Mouse (Mus musculus) cerebellum, adult 18-20 months (tissue): Measurements from ENCODE around the gene Xlr4a.
"Not testable (repeated sequence)": the region's sequence is repeated elsewhere in the genome, so short reads cannot be mapped to it uniquely, and the experiment has no call there.

Experiments
- DNase-seq, 2 experiments: peaks; one replicate each; pipeline ENCODE4 v3.0.0; 2021

Xlr4a gene

DNA sequence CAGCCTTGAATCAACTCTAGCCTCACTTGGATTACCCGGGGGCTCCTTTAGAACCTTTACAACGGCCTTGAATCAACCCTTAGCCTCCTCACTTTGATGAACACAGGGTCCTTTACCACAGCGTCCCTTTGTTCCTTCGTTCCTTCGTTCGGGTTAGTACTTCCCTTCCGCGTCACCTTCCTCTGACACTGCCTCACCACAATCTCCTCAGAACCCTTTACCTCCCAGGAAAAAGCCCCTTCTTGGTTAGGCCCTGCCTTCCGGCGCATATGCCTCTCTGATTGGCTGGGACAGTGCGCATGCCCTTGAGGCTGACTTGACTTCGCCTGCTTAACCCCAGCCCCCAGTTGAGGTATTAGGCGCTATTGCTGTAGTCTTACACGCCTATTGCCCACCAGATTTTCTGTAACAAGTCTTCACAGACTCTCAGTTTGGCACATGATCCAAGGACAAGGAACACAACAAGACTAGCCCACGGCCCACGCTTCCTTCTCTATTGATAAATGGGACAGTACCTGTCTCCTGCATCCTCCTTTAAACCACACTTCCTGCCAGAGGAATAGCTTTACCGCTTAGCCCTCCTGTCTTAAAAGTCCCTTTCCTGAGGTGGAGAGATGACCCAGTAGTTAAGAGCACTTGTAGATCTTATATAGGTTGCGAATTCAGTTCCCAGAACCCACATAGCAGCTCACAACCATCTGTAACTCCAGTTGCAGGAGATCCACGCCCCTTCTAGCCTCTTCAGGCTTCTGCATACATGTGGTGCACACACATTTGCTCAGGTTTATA is at the start of gene Xlr4a:
Gene Xlr4a, minus strand, starts transcription at position 212 of the 789 bp plus-strand sequence.
- DNase-seq: not testable (repeated sequence)

DNA sequence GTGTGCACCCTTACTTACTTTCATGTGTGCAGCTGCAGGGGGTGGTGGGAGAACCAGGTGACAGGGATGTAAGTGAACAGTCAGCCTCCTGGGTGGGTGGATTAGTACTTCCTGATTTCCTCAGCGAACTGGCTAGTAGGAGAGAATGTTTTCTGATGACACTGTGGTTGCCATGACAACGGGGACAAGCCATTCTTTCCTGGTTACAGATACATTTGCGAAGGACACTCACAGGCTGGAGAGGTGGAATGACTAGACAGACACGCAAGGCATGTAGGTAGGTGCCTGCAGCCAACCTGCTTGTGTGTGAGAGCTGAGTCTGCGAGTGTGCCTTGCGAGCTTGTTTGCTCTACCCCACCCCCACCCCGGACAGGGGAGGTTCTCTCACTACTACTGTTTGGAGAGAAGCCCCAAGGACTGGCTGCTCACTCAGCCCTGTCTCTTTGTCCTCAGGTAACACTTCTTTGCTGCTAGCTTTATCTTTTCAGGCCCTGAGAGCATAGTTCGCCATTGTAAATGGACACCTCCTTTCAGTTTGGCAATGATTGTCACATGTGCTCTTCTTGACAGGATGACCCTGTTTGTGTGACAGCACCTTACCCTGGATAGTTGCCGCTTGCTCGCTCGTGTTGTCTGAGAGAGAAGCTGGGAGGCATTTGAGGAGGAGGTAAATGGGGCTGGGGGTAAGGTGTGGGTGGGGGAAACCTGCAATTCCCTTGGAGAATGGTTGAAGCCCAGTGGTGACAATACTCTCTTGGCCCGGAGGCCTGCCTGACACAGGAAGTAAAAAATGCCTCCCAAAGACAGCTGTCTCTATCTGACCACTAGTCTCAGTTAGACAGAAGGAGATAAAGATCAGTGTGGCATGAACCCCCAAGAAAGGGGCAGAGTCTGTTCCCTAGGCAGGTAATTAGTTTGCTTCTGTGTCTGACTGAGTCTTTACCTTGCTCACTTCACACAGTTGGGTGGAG is 40.9 kb upstream of the Xlr4a start:
- not testable (repeated sequence) for DNase-seq

DNA sequence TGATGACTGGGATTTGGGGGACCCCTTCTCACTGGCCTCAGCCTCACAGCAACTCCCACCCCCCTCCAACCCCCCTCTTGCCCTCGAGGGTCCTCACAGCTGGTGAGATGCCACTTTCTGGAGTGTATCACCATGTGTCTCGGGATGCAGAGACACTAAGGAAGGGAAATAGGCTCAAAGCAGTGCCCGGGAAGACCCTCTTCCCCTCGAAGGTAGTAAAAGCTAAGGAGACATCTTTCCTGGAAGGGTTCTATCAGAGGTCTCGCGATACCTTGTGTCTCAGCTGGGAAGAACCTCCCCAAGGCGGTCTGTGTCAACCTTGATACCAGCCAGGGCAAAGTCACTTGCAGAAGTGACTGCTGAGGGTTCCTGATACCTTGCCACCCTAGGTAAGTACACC is 34.5 kb upstream of the Xlr4a start, which contains the start of gene Gm14685:
Gene Gm14685, plus strand, starts transcription at position 301 of the 400 bp plus-strand sequence.
- DNase-seq: not testable (repeated sequence)

DNA sequence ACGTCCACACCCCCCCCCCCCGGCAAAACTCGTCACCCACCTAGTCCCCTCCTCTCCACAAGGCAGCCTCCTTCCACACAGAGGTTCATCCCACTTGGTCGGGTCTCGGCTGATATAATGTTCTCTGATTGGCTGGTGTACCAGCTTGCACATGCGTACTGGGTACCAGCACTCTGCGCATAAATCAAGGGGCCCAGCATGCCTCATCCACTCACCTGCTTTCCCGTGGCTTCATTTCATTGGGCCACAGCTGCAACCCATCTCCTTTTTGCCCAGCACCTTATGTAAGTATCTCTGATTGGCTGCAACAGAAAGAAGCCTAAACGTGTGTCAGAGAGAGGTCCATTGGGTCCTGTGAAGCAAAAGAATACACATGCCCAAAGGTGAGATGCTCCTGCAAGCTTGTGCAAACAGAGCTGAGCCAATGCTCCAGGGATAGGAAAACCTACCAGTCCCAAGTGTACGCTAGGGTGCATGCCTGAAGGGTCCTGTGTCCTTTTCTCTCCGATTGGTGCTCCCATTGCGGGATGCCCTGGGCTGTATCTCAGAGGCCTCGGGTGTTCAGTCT is 14.7 kb upstream of the Xlr4a start, which contains the start of gene Xlr3a:
Gene Xlr3a, minus strand, starts transcription at position 155 of the 568 bp plus-strand sequence.
- peak in 1 of 2 experiments; percentile 5 for DNase-seq

DNA sequence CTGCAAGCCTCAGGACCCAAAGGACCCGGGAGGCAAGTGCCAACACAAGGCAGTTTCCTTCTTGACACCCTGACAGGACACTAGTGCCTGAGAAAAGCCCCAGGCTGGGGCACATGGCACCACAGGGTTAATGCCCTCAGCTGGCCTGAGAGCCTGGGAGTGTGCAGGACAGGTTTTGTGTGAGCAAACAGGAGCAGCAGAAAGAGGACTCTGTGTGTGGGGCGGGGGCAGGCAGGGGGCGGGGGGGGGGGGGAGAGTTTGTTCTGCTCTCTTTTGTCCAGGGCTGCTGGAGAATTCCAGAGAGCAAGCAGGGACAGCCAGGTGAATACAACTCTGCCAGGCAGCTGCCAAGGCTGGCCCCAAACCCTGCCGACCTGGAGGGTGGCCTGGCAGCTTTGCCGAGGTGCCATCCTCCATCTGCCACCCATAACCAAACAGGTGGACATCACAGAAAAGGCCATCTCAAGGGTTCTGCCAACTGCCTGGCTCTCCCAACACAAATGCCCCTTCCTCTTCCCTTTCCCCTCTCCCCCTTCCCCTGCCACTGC is 15.4 kb downstream of the Xlr4a start:
- DNase-seq: peak; percentile 24 to 27

DNA sequence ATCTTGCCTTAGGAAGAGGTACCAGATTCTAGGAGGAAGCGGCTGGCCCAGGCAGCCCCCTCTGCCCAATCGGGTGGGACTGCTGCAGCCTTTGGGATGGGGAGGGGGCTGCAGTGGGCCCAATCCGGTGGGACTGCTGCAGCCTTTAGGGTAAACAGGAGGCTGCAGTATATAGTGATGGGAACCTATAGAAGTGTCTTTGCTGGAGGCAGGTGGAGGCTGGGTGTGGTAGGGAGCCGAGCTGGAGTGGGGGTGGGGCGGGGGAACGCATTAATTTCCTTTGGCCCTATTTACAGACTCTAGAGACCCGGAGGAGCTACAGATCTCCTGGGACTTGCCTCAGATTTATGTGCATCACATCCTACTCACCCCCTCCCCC is 17.9 kb downstream of the Xlr4a start, which contains the start of gene Pnma3:
Gene Pnma3, plus strand, starts transcription at position 373 of the 379 bp plus-strand sequence.
- DNase-seq: peak; percentile 9 to 18

DNA sequence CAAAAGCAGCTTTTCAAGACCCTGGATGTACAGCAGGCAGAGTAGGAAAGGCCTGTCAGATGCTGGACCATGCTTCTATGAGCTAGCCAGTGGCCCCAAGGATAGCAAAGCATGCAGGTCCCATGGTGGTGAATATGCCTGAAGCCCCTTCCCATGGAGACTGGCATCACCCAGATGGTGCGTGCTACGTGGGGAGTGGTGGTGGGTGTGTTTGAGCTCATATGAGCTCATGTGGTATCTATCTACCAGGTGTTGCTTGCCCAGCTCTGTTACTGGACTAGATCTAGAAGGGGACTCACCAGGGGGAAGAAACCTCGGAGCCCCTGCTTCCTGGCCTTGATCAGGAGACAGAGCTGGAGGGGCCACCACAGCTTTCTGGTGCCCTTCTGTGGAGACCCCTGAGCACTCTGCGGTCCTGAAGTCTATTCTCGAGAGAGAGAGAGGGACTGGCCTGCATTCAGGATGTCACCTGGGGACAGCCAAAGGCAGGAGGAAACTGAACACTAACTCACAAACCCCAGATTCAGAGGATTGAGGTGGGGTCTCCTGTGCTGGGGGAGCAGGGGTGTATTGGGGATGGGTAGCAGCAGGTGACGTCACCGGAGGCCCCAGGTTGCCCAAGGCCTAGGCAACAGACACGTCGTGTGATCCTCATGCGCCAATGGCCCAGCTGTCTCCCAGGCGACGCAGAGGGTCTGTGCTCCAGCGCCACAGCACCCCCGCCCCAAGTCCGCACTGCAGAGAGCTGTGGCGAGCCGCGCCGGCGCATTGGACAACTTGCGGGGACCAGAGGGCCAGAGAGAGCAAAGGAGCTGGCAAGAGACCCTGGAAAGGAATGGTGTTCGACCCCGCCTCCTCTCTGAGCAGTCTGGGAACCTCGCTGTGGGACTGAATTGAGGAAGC is 18.5 kb downstream of the Xlr4a start:
- peak; percentile 19 to 44 for DNase-seq

DNA sequence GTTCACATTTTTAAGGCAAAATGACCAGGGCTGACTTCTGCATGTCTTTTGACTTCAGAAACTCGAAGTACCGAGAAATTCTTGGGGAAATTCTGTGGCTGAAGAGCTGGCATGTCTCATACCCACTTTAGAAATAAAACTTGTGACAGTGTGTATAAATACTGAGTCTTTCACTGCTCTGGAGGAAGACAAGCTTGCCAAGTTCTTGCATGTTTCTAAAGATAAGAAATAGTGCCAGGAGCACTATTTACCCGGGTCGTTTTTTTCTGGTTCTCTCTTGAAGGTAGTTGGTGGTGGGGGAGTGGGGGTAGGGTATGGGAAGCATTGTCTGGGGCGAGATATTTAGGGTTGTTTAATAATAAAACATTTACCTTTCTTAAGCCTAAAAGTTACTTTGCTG is 20.0 kb downstream of the Xlr4a start:
- DNase-seq: no peak

DNA sequence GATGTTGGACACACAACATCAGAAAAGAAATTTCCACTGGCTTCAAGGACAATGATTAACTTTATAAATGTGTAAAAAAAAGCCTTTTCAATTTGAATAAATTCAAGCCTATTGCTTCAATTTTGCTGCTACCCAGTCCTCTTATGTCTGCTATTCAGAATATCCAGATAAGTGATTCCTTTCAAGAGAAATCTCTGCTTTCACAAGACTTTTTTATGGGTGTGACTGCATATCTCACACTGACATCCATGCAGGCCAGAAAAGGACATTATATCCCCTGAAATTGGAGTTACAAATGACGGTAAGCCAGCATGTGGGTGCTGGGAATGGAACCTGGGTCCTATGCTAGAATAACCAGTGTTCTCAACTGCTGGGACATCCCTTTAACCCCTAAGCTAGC is 20.8 kb downstream of the Xlr4a start:
- no peak for DNase-seq

DNA sequence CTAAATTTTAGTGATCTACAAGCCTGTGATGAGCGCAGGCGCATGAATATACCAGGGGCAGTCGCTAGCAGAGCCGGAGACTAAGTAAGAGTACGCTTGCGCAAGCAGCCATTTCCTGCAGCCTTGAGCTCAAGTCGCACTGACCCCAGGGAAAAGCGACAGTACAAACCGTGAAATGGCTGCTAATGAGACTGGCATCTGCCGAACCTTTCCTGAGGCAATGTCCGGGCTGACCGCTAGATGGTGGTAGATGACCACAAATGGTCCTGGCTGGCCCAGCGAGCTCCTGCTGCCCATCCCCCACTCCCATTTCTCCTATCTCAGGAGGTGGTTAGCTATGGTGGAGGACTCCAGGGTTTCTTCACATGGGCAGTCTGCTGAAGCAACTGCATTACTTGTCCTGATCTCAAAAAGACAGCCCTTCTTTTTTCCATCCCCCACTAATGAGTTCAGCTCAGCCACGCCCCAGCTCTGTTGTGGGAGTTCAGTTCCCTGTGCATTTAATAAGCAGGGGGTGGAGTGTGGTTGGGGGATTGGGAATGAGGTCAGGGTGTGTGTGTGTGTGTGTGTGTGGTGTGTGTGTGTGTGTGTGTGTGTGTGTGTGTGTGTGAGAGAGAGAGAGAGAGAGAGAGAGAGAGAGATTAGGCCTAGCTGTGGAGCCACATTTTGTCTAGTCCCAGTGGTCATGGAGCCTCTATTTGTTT is 28.3 kb downstream of the Xlr4a start:
- peak; percentile 89 to 94 for DNase-seq

DNA sequence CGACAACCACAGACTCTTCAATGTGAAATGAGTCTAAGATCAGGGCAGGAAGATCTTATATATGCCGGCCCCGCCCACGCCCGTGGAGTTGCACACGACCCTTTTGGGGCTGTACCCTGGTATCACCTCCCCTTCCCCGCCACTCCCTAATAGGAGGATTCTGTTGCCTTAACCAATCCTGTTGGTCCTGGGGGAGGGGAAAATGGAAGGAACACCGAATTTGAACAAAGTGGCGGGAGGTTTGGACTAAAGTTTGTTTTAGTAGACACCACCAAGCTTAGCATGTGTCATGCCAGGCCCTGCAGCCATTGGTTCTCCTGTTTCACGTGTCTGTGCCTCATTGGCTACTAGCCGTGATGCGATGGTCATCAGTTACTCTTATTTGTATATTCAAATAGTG is 42.6 kb downstream of the Xlr4a start:
- no peak for DNase-seq

DNA sequence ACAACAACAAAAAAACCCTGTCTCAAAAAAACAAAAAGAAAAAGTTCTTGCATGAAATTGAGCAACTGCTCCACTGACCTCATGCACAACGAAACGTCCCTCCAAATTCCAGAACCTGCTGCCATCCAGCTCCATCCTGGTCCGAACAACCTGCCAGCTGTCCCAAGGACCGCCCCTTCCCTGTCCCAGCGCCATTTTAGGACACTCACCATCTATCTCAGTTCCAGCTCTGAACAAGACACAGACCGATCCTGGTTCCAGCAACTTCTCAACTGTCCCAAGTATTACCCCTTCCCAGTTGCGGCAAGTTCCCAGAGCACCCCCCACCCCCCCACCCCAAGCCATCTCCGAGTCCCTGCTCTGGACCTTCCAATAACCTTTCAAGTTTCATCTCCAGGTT is 43.4 kb downstream of the Xlr4a start:
- no peak for DNase-seq

DNA sequence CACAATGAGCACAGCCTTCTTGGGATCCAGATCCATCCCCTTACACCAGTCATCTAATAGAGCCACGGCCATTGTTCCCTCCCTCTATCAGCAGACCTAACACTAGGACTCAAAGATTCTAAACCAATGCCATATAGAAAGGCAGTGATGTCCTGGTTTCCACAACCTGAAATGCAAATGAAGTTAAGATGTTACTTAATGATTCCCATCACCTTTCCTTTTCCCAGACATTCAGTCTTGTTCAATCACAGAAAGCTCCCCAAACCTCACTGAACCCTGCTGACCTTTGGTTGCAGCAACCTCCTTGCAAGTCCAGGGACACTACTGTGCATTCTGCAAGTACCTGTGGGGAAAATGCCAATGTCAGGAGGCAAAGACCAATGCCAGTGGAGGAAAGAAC is 45.3 kb downstream of the Xlr4a start, which contains the start of gene Pnma5:
Gene Pnma5, minus strand, starts transcription at position 101 of the 400 bp plus-strand sequence.
- no peak for DNase-seq
